Mouse (Mus musculus) thymus, adult 2 months (tissue): ENCODE results near the gene Sugct.

ENCODE experiments used
- CTCF ChIP-seq: fragments of 200-500 bp; IDR thresholded peaks from 2 replicates; pipeline ENCODE4 v1.5.1; 2012; ENCODE audit warnings: mild to moderate bottlenecking, control low read depth, low read length, moderate library complexity, borderline replicate concordance; ENCODE audit not compliant: control insufficient read depth, poor library complexity, insufficient read depth; ENCODE audit errors: extremely low read depth
- POLR2A ChIP-seq: fragments of 200-500 bp; IDR thresholded peaks from 2 replicates; pipeline ENCODE4 v1.6.1; 2012; ENCODE audit warnings: mild to moderate bottlenecking, low read length, control low read depth, moderate library complexity; ENCODE audit not compliant: control insufficient read depth, poor library complexity, insufficient read depth; ENCODE audit errors: extremely low read depth

GRCm38 (mm10) chr13:16898084-16898792, 797.1 kb downstream of the Sugct start:
- TF ChIP-seq POLR2A (no peak), CTCF (no peak)
